Mouse (Mus musculus): ENCODE data around the gene Reg1. TPM values are rescaled to one million over a fixed set of nuclear protein-coding genes. Genes with fewer than 3 reads are reported as not detected.

The Reg1 gene
- polyA plus RNA-seq (2017; shearing (Covaris generic)): not detected

DNA sequence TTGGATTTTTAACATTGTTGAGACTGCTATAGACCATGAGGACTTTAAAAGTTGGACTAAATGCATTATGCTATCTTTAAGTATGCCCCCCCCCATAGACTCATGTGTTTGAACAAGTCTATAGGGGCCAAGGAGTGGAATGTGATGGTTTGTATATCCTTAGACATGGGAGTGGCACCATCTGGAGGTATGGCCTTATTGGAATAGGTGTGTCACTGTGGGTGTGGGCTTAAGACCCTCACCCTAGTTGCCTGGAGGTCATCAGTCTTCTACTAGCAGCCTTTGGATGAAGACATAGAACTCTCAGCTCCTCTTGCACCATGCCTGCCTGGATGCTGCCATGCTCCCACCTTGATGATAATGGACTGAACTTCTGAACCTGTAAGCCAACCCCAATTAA lies at the start of gene Reg1:
Gene Reg1, plus strand, starts transcription at position 301 of the 400 bp plus-strand sequence.

DNA sequence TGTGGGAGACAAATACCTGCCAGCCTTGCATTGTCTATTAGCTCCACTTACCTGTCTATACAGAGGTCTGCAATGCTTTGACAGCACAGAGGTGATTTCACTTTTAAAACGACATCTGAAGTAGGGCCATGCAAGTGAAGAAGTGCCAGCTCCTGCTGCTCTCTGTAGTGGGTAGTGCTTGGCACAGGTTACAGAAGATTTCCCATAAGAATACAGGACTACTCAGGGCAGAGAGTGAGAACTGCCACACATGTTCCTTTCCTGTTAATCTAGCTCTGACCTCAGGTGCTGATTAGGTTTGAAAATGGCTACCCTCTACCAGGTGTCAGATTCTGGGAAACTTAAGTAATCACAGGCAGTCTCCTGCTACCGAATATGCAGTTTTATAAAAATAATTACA lies 43.7 kb upstream of the Reg1 start, which contains the start of gene Reg3d:
Gene Reg3d, minus strand, starts transcription at position 101 of the 400 bp plus-strand sequence.

DNA sequence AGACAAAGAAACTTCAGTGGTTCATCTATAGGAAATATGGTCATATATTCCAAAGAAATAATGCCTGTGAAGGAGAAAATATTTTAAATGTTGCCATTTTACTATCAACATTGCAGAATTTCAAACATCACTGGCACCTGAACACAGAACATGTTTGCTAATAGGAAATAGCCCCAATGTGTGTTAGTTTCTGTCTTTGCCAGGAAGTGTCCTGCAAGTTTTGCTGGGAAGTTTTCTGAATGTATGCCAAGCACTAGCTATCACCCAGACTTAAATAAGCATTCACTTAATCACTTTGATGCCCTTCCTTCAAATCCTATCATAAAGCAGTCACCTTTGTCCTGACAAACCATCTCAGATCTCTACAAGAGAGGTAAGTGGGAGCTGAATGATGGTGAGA lies 42.1 kb upstream of the Reg1 start, which contains the start of gene Reg3a:
Gene Reg3a, plus strand, starts transcription at position 301 of the 400 bp plus-strand sequence.

DNA sequence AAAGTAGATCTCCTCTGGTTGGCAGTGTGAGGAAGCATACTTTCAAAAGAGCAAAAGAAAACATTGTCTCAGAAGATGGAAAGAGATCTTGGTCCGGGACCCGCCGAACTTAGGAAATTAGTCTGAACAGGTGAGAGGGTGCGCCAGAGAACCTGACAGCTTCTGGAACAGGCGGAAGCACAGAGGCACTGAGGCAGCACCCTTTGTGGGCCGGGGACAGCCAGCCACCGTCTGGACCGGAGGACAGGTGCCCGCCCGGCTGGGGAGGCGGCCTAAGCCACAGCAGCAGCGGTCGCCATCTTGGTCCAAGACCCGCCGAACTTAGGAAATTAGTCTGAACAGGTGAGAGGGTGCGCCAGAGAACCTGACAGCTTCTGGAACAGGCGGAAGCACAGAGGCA lies 27.2 kb upstream of the Reg1 start, which contains the start of gene Reg2:
Gene Reg2, plus strand, starts transcription at position 301 of the 400 bp plus-strand sequence.

DNA sequence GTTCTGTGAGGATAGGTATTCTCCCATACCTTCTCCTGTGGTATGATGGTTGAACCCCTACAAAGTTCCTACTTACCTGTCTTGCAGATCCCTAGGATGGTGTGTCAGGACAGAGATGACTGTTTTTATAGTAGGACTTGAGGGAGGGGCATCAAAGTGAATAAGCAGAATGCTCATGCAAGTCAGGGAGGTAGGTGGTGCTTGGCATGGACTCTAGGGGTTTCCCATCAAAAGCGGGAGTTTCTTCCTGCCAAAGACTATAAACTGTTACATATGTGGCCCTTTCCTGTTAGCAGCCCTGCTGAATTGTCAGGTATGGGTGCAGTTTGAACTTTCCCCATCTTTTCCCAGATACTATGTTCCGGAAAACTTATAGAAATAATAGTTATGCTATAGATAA lies 46.3 kb downstream of the Reg1 start, which contains the start of gene Reg3g:
Gene Reg3g, minus strand, starts transcription at position 101 of the 400 bp plus-strand sequence.

Other genes with a start within 250 kb of the Reg1 start
- gene Reg3b, start 52.1 kb upstream of the Reg1 start, polyA plus RNA-seq (2017; shearing (Covaris generic)): not detected
- not detected for gene Reg3d, start 43.8 kb upstream of the Reg1 start, polyA plus RNA-seq (2017; shearing (Covaris generic))
- gene Reg3a, start 42.0 kb upstream of the Reg1 start, polyA plus RNA-seq (2017; shearing (Covaris generic)): not detected
- gene Reg2, start 27.1 kb upstream of the Reg1 start, polyA plus RNA-seq (2017; shearing (Covaris generic)): not detected
- not detected for gene Reg3g, start 46.2 kb downstream of the Reg1 start, polyA plus RNA-seq (2017; shearing (Covaris generic))

Data from inflammation-experienced regulatory T-cells, adult 16 weeks (primary cell).